Mouse (Mus musculus) bone marrow, adult 2 months (tissue): ENCODE data around the gene Cdc26.

ENCODE experiments used
- CTCF ChIP-seq: fragments of 200-500 bp; IDR thresholded peaks from 2 replicates; pipeline ENCODE4 v1.5.1; 2011; ENCODE audit warnings: low read length, control low read depth; ENCODE audit not compliant: control insufficient read depth, insufficient read depth
- POLR2A ChIP-seq: fragments of 200-500 bp; IDR thresholded peaks from 2 replicates; pipeline ENCODE4 v1.6.1; 2011; ENCODE audit warnings: low read depth, mild to moderate bottlenecking, control low read depth, low read length, borderline replicate concordance; ENCODE audit not compliant: control insufficient read depth

DNA sequence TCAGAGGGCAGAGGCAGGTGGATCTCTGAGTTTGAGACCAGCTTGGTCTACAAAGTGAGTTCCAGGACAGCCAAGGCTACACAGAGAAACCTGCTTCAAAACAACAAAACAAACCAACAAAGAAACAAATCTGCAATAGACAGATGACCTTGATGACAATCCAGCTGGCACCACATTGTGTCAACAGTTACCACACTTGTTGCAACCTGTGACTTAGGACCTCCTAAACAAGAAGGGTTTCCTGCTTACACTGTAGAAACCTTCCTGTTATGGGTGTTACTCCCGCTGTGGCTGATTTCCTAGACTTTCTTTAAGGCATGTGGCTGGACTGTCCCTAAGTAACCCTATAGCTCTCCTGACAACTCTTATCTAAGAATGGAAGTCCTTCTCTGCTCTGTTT is 12.6 kb downstream of the Cdc26 start:
- TF ChIP-seq CTCF (no peak), POLR2A (no peak)
